ENCODE assay signal across 14 mouse cellular contexts in the genomic region with DNA sequence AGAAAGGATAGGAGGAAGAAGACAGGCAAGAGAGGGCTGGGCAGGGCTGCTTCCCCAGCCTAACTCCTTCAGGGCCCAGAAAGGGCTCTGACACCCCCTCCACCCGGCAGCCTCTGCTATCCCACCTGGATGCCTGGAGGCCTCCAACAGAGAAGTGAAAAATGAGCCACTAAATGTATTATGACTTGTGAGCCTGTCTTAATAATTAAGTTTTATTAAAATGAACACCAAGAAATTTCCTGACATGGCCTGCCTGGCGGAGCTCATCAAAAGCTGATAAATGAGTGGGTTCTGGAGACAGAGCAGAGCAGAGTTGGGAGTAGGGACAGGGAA.
DNase-seq lines count a peak whose midpoint lies in the region; ATAC-seq and TF ChIP-seq lines count a peak whose summit lies in the region.
"Had no signal": no experiment of that assay in that cellular context is flagged by ENCODE, and none has a peak within 500 bp of the region (broad histone marks: within the 10 kb centered on the region; RNA-seq: fewer than 3 reads in every experiment).

No protein-coding gene starts in this region.

- no peak for ATAC-seq in forebrain, postnatal 0 days
- peak; percentile 51 for ATAC-seq in hindbrain, embryonic 11.5 days (ENCODE audit: low FRiP score)
- no peak for ATAC-seq in hindbrain, embryonic 14.5 days (ENCODE audit: low FRiP score)
- no peak for ATAC-seq in CD4-positive, CD25-positive, alpha-beta regulatory T cell, adult 4 months
- ATAC-seq: midbrain, embryonic 15.5 days had no signal

- no peaks in the 10 kb centered on the region for H3K36me3 ChIP-seq in forebrain, embryonic 10.5 days (replicated peaks)
- no peaks in the 10 kb centered on the region for H3K36me3 ChIP-seq in forebrain, postnatal 0 days (ENCODE audit: insufficient read depth)
- H3K36me3 ChIP-seq in hindbrain, embryonic 11.5 days (ENCODE audit: control insufficient read depth, insufficient read depth, low read length), result no peaks in the 10 kb centered on the region
- H3K36me3 ChIP-seq in hindbrain, embryonic 14.5 days (replicated peaks; ENCODE audit: control insufficient read depth, insufficient read depth), result no peaks in the 10 kb centered on the region
- H3K36me3 ChIP-seq in testis, adult 2 months (ENCODE audit: control insufficient read depth, insufficient read depth, low read length), result no peaks in the 10 kb centered on the region
- H3K36me3 ChIP-seq: G1E; midbrain, embryonic 15.5 days had no signal

- no peak overlapping the region for H3K4me2 ChIP-seq in forebrain, postnatal 0 days (ENCODE audit: low read depth)
- H3K4me2 ChIP-seq in hindbrain, embryonic 11.5 days (replicated peaks; ENCODE audit: low read depth, low read length), result no peak overlapping the region
- H3K4me2 ChIP-seq in hindbrain, embryonic 14.5 days (replicated peaks), result no peak overlapping the region
- H3K4me2 ChIP-seq: midbrain, embryonic 15.5 days had no signal

- peaks cover 27% of the 10 kb centered on the region for H3K4me1 ChIP-seq in forebrain, embryonic 10.5 days
- no peaks in the 10 kb centered on the region for H3K4me1 ChIP-seq in forebrain, postnatal 0 days (ENCODE audit: insufficient read depth)
- no peaks in the 10 kb centered on the region for H3K4me1 ChIP-seq in hindbrain, embryonic 11.5 days (replicated peaks; ENCODE audit: control insufficient read depth, insufficient read depth, low read length)
- 0 out of 2 replicates have a peak, but pooled peaks cover 7% of the 10 kb centered on the region for H3K4me1 ChIP-seq in hindbrain, embryonic 14.5 days (replicated peaks; ENCODE audit: control insufficient read depth, insufficient read depth, low read length)
- peaks cover 9% of the 10 kb centered on the region for H3K4me1 ChIP-seq in testis, adult 2 months (ENCODE audit: control insufficient read depth, insufficient read depth, low read length)
- H3K4me1 ChIP-seq: midbrain, embryonic 15.5 days had no signal

- no peak overlapping the region for H3K9ac ChIP-seq in forebrain, postnatal 0 days
- H3K9ac ChIP-seq in hindbrain, embryonic 11.5 days (ENCODE audit: low read depth, low read length), result no peak overlapping the region
- H3K9ac ChIP-seq in hindbrain, embryonic 14.5 days, result no peak overlapping the region
- H3K9ac ChIP-seq: midbrain, embryonic 15.5 days had no signal

- no peak for TF ChIP-seq CTCF in forebrain, postnatal 0 days (IDR thresholded peaks at IDR 0.05; ENCODE audit: low read depth)
- no peak for TF ChIP-seq CTCF in testis, adult 2 months (IDR thresholded peaks at IDR 0.05; ENCODE audit: control insufficient read depth, insufficient read depth, insufficient replicate concordance, low read depth, low read length)

- H3K27me3 ChIP-seq in forebrain, embryonic 10.5 days (ENCODE audit: poor library complexity, severe bottlenecking), result no peaks in the 10 kb centered on the region
- H3K27me3 ChIP-seq in forebrain, postnatal 0 days (ENCODE audit: insufficient read depth, low read length), result no peaks in the 10 kb centered on the region
- H3K27me3 ChIP-seq in hindbrain, embryonic 11.5 days (ENCODE audit: control insufficient read depth, insufficient read depth, low read length), result no peaks in the 10 kb centered on the region
- no peaks in the 10 kb centered on the region for H3K27me3 ChIP-seq in hindbrain, embryonic 14.5 days (ENCODE audit: control insufficient read depth, insufficient read depth, low read length)
- H3K27me3 ChIP-seq in testis, adult 2 months (ENCODE audit: control insufficient read depth, insufficient read depth, low read length), result no peaks in the 10 kb centered on the region
- H3K27me3 ChIP-seq: midbrain, embryonic 15.5 days had no signal

- no peak for TF ChIP-seq POLR2A in testis, adult 2 months (IDR thresholded peaks at IDR 0.05; ENCODE audit: control insufficient read depth, low read depth, low read length)

- peaks cover 8% of the 10 kb centered on the region; the same call in 1 of the 2 replicates for H3K9me3 ChIP-seq in forebrain, embryonic 10.5 days
- no peaks in the 10 kb centered on the region for H3K9me3 ChIP-seq in forebrain, postnatal 0 days (ENCODE audit: low read length)
- no peaks in the 10 kb centered on the region; the same call in 1 of the 2 replicates for H3K9me3 ChIP-seq in hindbrain, embryonic 11.5 days (ENCODE audit: control insufficient read depth, low read length)
- H3K9me3 ChIP-seq in hindbrain, embryonic 14.5 days (ENCODE audit: control insufficient read depth, low read length), result peaks cover 8% of the 10 kb centered on the region; the same call in 1 of the 2 replicates
- H3K9me3 ChIP-seq: midbrain, embryonic 15.5 days had no signal

- H3K27ac ChIP-seq in forebrain, embryonic 10.5 days, result peak overlapping the region; percentile 56; the same call in 1 of the 2 replicates
- H3K27ac ChIP-seq in forebrain, postnatal 0 days (ENCODE audit: low read depth, low read length), result no peak overlapping the region
- H3K27ac ChIP-seq in hindbrain, embryonic 11.5 days (ENCODE audit: low read depth, low read length), result no peak overlapping the region
- H3K27ac ChIP-seq in hindbrain, embryonic 14.5 days, result no peak overlapping the region
- H3K27ac ChIP-seq in testis, adult 2 months (ENCODE audit: control insufficient read depth, insufficient read depth, low read depth, low read length), result peak overlapping the region; percentile 49
- H3K27ac ChIP-seq: midbrain, embryonic 15.5 days had no signal

- no peak overlapping the region for H3K4me3 ChIP-seq in forebrain, embryonic 10.5 days
- no peak overlapping the region for H3K4me3 ChIP-seq in forebrain, postnatal 0 days (ENCODE audit: low read depth, low read length)
- H3K4me3 ChIP-seq in hindbrain, embryonic 11.5 days (ENCODE audit: low read depth, low read length), result no peak overlapping the region
- no peak overlapping the region for H3K4me3 ChIP-seq in hindbrain, embryonic 14.5 days (replicated peaks; ENCODE audit: low read length)
- H3K4me3 ChIP-seq in testis, adult 2 months (ENCODE audit: control insufficient read depth, low read depth, low read length), result no peak overlapping the region
- H3K4me3 ChIP-seq: midbrain, embryonic 15.5 days had no signal

- WGBS in forebrain, embryonic 10.5 days, result 77% methylated on average over 2 of the region's 2 CpGs
- 71% methylated on average over 2 of the region's 2 CpGs for WGBS in forebrain, postnatal 0 days
- WGBS in hindbrain, embryonic 11.5 days, result 64% methylated on average over 2 of the region's 2 CpGs
- WGBS in hindbrain, embryonic 14.5 days, result 50% methylated on average over 2 of the region's 2 CpGs

- DNase-seq in forebrain, embryonic 10.5 days (ENCODE audit: extremely low spot score, low spot score), result no peak
- no peak for DNase-seq in forebrain, postnatal 0 days
- no peak for DNase-seq in hindbrain, embryonic 11.5 days (ENCODE audit: low spot score)
- no peak for DNase-seq in hindbrain, embryonic 14.5 days (ENCODE audit: low spot score)
- no peak for DNase-seq in testis, postnatal 14 days (ENCODE audit: low spot score)
- no peak for DNase-seq in urinary bladder, adult 18-20 months (ENCODE audit: low spot score in 2 of 2)
- DNase-seq: cerebellum, postnatal 36 days; gastrocnemius, postnatal 10 days; layer of hippocampus, postnatal 36 days; right cerebral cortex, postnatal 14 days had no signal

Comparison
In these comparisons a context has a peak if more than half of its experiments do, and no peak if none do; other contexts are left out.
1. H3K27ac ChIP-seq: peak in forebrain, embryonic 10.5 days (single experiment) and testis, adult 2 months (single experiment); none in forebrain, postnatal 0 days (single experiment), hindbrain, embryonic 11.5 days (single experiment) and hindbrain, embryonic 14.5 days (single experiment).